Mouse (Mus musculus) CD4-positive helper T cell, adult 2 months (primary cell): Measurements from ENCODE around the gene Ulk4.
"Not testable (repeated sequence)": the region's sequence is repeated elsewhere in the genome, so short reads cannot be mapped to it uniquely, and the experiment has no call there.

Experiments used
- DNase-seq: peaks from one replicate; pipeline ENCODE4 v3.0.0-alpha.2; 2012; ENCODE audit warnings: low read depth, missing footprints, low spot score

Ulk4 gene

GRCm38 (mm10) chr9:121064606-121065355 lies 212.2 kb downstream of the Ulk4 start:
- DNase-seq = no peak

GRCm38 (mm10) chr9:121062671-121063070 lies 214.3 kb downstream of the Ulk4 start:
- DNase-seq = no peak

GRCm38 (mm10) chr9:121061820-121062623 lies 215.0 kb downstream of the Ulk4 start:
- no peak for DNase-seq

- DNase-seq = no peak
Measured at GRCm38 (mm10) chr9:121060331-121060730, 216.7 kb downstream of the Ulk4 start.

- peak; percentile 18 for DNase-seq
Measured at GRCm38 (mm10) chr9:121059286-121059685, 217.7 kb downstream of the Ulk4 start.

GRCm38 (mm10) chr9:121058538-121058937 lies 218.5 kb downstream of the Ulk4 start:
- no peak for DNase-seq

- no peak for DNase-seq
Measured at GRCm38 (mm10) chr9:121058116-121058515, 218.9 kb downstream of the Ulk4 start.

GRCm38 (mm10) chr9:121057401-121057800 lies 219.6 kb downstream of the Ulk4 start:
- DNase-seq = peak; percentile 12

GRCm38 (mm10) chr9:121056526-121056925 lies 220.5 kb downstream of the Ulk4 start:
- DNase-seq = no peak

- no peak for DNase-seq
Measured at GRCm38 (mm10) chr9:121056036-121056435, 221.0 kb downstream of the Ulk4 start.

GRCm38 (mm10) chr9:121045657-121046056 lies 231.3 kb downstream of the Ulk4 start:
- DNase-seq = not testable (repeated sequence)

- DNase-seq = no peak
Measured at GRCm38 (mm10) chr9:121044471-121045206, 232.4 kb downstream of the Ulk4 start.

- no peak for DNase-seq
Measured at GRCm38 (mm10) chr9:121043021-121043420, 234.0 kb downstream of the Ulk4 start.

- DNase-seq = no peak
Measured at GRCm38 (mm10) chr9:121038396-121038795, 238.6 kb downstream of the Ulk4 start.

- DNase-seq = no peak
Measured at GRCm38 (mm10) chr9:121037975-121038374, 239.0 kb downstream of the Ulk4 start.

GRCm38 (mm10) chr9:121035296-121035695 lies 241.7 kb downstream of the Ulk4 start:
- DNase-seq = no peak

GRCm38 (mm10) chr9:121033596-121033995 lies 243.4 kb downstream of the Ulk4 start:
- DNase-seq = no peak

GRCm38 (mm10) chr9:121032322-121032964 lies 244.6 kb downstream of the Ulk4 start:
- no peak for DNase-seq

- DNase-seq = no peak
Measured at GRCm38 (mm10) chr9:121030949-121031348, 246.0 kb downstream of the Ulk4 start.

- DNase-seq = no peak
Measured at GRCm38 (mm10) chr9:121029786-121030185, 247.2 kb downstream of the Ulk4 start.

- peak; percentile 21 for DNase-seq
Measured at GRCm38 (mm10) chr9:121023526-121024264, 253.3 kb downstream of the Ulk4 start.
